Mouse (Mus musculus) intestine, postnatal 0 days (tissue): ENCODE measurements at regions not wholly inside any gene's neighbourhood (a gene's known extent, or its start where the extent isn't known, plus 50 kb on each side); places are given as distances from the start of the nearest gene placed in this dataset.

Experiments
- ATAC-seq: fragments of 200-750 bp; cut with Nextera tagmentation; 2 replicates; pipeline ENCODE4 v1.8.0; 2017; ENCODE audit warnings: mild to moderate bottlenecking, moderate TSS enrichment, moderate library complexity
- H3K27ac ChIP-seq: fragments of 300-500 bp; sonication (generic); 2 replicates; pipeline ENCODE4 v1.5.1; 2014; ENCODE audit warnings: mild to moderate bottlenecking, low read depth, low read length, moderate library complexity
- H3K27me3 ChIP-seq: fragments of 300-500 bp; sonication (generic); replicated peaks from 2 replicates; pipeline ENCODE4 v1.6.1; 2014; ENCODE audit warnings: low read length, mixed read lengths; ENCODE audit not compliant: control insufficient read depth, insufficient read depth
- H3K36me3 ChIP-seq: fragments of 300-500 bp; sonication (generic); 2 replicates; pipeline ENCODE4 v1.6.1; 2014; ENCODE audit warnings: mild to moderate bottlenecking, moderate library complexity; ENCODE audit not compliant: control insufficient read depth, insufficient read depth
- H3K4me1 ChIP-seq: fragments of 300-500 bp; sonication (generic); replicated peaks from 2 replicates; pipeline ENCODE4 v1.6.1; 2014; ENCODE audit warnings: antibody characterized with exemption, low read length, mixed read lengths; ENCODE audit not compliant: control insufficient read depth, insufficient read depth
- H3K4me2 ChIP-seq: fragments of 300-500 bp; sonication (generic); replicated peaks from 2 replicates; pipeline ENCODE4 v1.6.1; 2014; ENCODE audit warnings: low read depth, mild to moderate bottlenecking, moderate library complexity
- H3K4me3 ChIP-seq: fragments of 300-500 bp; sonication (generic); 2 replicates; pipeline ENCODE4 v1.5.1; 2014; ENCODE audit warnings: low read depth, low read length
- H3K9ac ChIP-seq: fragments of 300-500 bp; sonication (generic); 2 replicates; pipeline ENCODE4 v1.6.1; 2014; ENCODE audit warnings: mild to moderate bottlenecking, low read depth, low read length
- H3K9me3 ChIP-seq: fragments of 300-500 bp; sonication (generic); 2 replicates; pipeline ENCODE4 v1.6.1; 2016; ENCODE audit warnings: mixed run types; ENCODE audit not compliant: control insufficient read depth
- CTCF ChIP-seq: sonication (generic); IDR thresholded peaks from 2 replicates; pipeline ENCODE4 v1.5.1; 2016; ENCODE audit warnings: low read depth, mild to moderate bottlenecking, control low read depth, antibody characterized with exemption, moderate library complexity
- WGBS: fragments of 180-500 bp; shearing (Covaris S2); extraction: QIAGEN DNeasy Blood & Tissue Kit; methylation state at CpG from one replicate; pipeline ENCODE4 v1.1.7; 2014; 5-methylcytosine and 5-hydroxymethylcytosine counted together

GRCm38 (mm10) chr15:62145643-62146285 lies 1223.0 kb upstream of the A1bg start:
- Histone ChIP-seq H3K9ac (no peak overlapping the region), H3K4me2 (no peak overlapping the region), H3K36me3 (no peaks in the 10 kb centered on the region), H3K27ac (no peak overlapping the region), H3K4me3 (no peak overlapping the region), H3K9me3 (no peaks in the 10 kb centered on the region), H3K4me1 (no peaks in the 10 kb centered on the region), H3K27me3 (no peaks in the 10 kb centered on the region)
- WGBS: 91% methylated on average over 4 of the region's 4 CpGs
- TF ChIP-seq CTCF: no peak
- no peak for ATAC-seq

GRCm38 (mm10) chr15:62144776-62145564 lies 1222.2 kb upstream of the A1bg start:
- WGBS: 93% methylated on average over 10 of the region's 10 CpGs
- Histone ChIP-seq H3K36me3 (no peaks in the 10 kb centered on the region), H3K9ac (no peak overlapping the region), H3K9me3 (no peaks in the 10 kb centered on the region), H3K4me2 (no peak overlapping the region), H3K4me3 (no peak overlapping the region), H3K27me3 (no peaks in the 10 kb centered on the region), H3K27ac (no peak overlapping the region), H3K4me1 (no peaks in the 10 kb centered on the region)
- ATAC-seq: no peak
- no peak for TF ChIP-seq CTCF

GRCm38 (mm10) chr15:62139859-62140258 lies 1217.0 kb upstream of the A1bg start:
- TF ChIP-seq CTCF: no peak
- no peak overlapping the region for H3K9ac ChIP-seq
- H3K4me2 ChIP-seq: no peak overlapping the region
- no peak overlapping the region for H3K4me3 ChIP-seq
- H3K27ac ChIP-seq: no peak overlapping the region
- H3K27me3 ChIP-seq: no peaks in the 10 kb centered on the region
- H3K36me3 ChIP-seq: no peaks in the 10 kb centered on the region
- no peak for ATAC-seq
- H3K9me3 ChIP-seq: no peaks in the 10 kb centered on the region
- whole genome bisulfite sequencing: 74% methylated on average over 4 of the region's 4 CpGs
- 0 out of 2 replicates have a peak, but pooled peaks cover 2% of the 10 kb centered on the region for H3K4me1 ChIP-seq

- Histone ChIP-seq H3K4me1 (0 out of 2 replicates have a peak, but pooled peaks cover 2% of the 10 kb centered on the region), H3K4me3 (no peak overlapping the region), H3K9ac (no peak overlapping the region), H3K27ac (no peak overlapping the region), H3K36me3 (no peaks in the 10 kb centered on the region), H3K9me3 (no peaks in the 10 kb centered on the region), H3K27me3 (no peaks in the 10 kb centered on the region), H3K4me2 (no peak overlapping the region)
- WGBS: 57% methylated on average over 5 of the region's 5 CpGs
- no peak for TF ChIP-seq CTCF
- ATAC-seq: no peak
Observed at GRCm38 (mm10) chr15:62139192-62139591, 1216.4 kb upstream of the A1bg start.

GRCm38 (mm10) chr15:62138701-62139100 lies 1215.9 kb upstream of the A1bg start:
- Histone ChIP-seq H3K9me3 (no peaks in the 10 kb centered on the region), H3K4me2 (no peak overlapping the region), H3K4me3 (no peak overlapping the region), H3K9ac (no peak overlapping the region), H3K27me3 (no peaks in the 10 kb centered on the region), H3K4me1 (0 out of 2 replicates have a peak, but pooled peaks cover 2% of the 10 kb centered on the region), H3K27ac (no peak overlapping the region), H3K36me3 (no peaks in the 10 kb centered on the region)
- no peak for TF ChIP-seq CTCF
- no peak for ATAC-seq
- WGBS: 89% methylated on average over 6 of the region's 6 CpGs

GRCm38 (mm10) chr15:62136932-62137594 lies 1214.3 kb upstream of the A1bg start:
- H3K9me3 ChIP-seq: no peaks in the 10 kb centered on the region
- no peaks in the 10 kb centered on the region for H3K27me3 ChIP-seq
- no peak for TF ChIP-seq CTCF
- no peaks in the 10 kb centered on the region for H3K36me3 ChIP-seq
- 0 out of 2 replicates have a peak, but pooled peaks cover 2% of the 10 kb centered on the region for H3K4me1 ChIP-seq
- no peak overlapping the region for H3K9ac ChIP-seq
- 43% methylated on average over 14 of the region's 14 CpGs for WGBS
- 0 out of 2 replicates have a peak, but pooled peaks have one; percentile 10 for ATAC-seq
- no peak overlapping the region for H3K4me2 ChIP-seq
- H3K27ac ChIP-seq: no peak overlapping the region
- H3K4me3 ChIP-seq: no peak overlapping the region
